Mouse (Mus musculus) heart, postnatal 0 days (tissue): ENCODE measurements around the gene Tekt3. TPM values are rescaled to one million over a fixed set of nuclear protein-coding genes. Genes with fewer than 3 reads are reported as not detected.
A peak's percentile ranks its signal among the peaks of the same experiment; 100 is the strongest.

Experiments
- ATAC-seq: fragments of 200-750 bp; cut with Nextera tagmentation; 2 replicates; pipeline ENCODE4 v1.8.0; 2017; ENCODE audit warnings: low read depth, moderate number of reproducible peaks, moderate library complexity; ENCODE audit not compliant: insufficient read depth
- DNase-seq: peaks from one replicate; pipeline ENCODE4 v3.0.0-alpha.2; 2016; ENCODE audit warnings: low spot score
- H3K27ac ChIP-seq: fragments of 300-500 bp; sonication (generic); 2 replicates; pipeline ENCODE4 v1.5.1; 2014; ENCODE audit warnings: low read depth, mild to moderate bottlenecking
- H3K27me3 ChIP-seq: fragments of 300-500 bp; sonication (generic); 2 replicates; pipeline ENCODE4 v1.6.1; 2014; ENCODE audit warnings: low read length, mixed read lengths; ENCODE audit not compliant: control insufficient read depth, insufficient read depth
- H3K36me3 ChIP-seq: fragments of 300-500 bp; sonication (generic); replicated peaks from 2 replicates; pipeline ENCODE4 v1.6.1; 2014; ENCODE audit warnings: low read length, mixed read lengths; ENCODE audit not compliant: control insufficient read depth, insufficient read depth
- H3K4me1 ChIP-seq: fragments of 300-500 bp; sonication (generic); 2 replicates; pipeline ENCODE4 v1.6.1; 2014; ENCODE audit warnings: antibody characterized with exemption; ENCODE audit not compliant: control insufficient read depth, insufficient read depth
- H3K4me2 ChIP-seq: fragments of 300-500 bp; sonication (generic); 2 replicates; pipeline ENCODE4 v1.6.1; 2014; ENCODE audit warnings: low read depth, mild to moderate bottlenecking, low read length, moderate library complexity
- H3K4me3 ChIP-seq: fragments of 300-500 bp; sonication (generic); 2 replicates; pipeline ENCODE4 v1.5.1; 2014; ENCODE audit warnings: low read depth, low read length
- H3K9ac ChIP-seq: fragments of 300-500 bp; sonication (generic); replicated peaks from 2 replicates; pipeline ENCODE4 v1.6.1; 2014; ENCODE audit warnings: low read depth, low read length, mixed read lengths
- H3K9me3 ChIP-seq: fragments of 300-500 bp; sonication (generic); replicated peaks from 2 replicates; pipeline ENCODE4 v1.6.1; 2016; ENCODE audit warnings: low read length; ENCODE audit not compliant: control insufficient read depth
- CTCF ChIP-seq: IDR thresholded peaks from 2 replicates; pipeline ENCODE4 v1.5.1; 2016; ENCODE audit warnings: antibody characterized with exemption, control low read depth, low read depth
- EP300 ChIP-seq: IDR thresholded peaks from 2 replicates; pipeline ENCODE4 v1.6.1; 2016; ENCODE audit warnings: antibody characterized with exemption, low read depth
- WGBS: fragments of 180-500 bp; shearing (Covaris S2); extraction: QIAGEN DNeasy Blood & Tissue Kit; methylation state at CpG from one replicate; pipeline ENCODE4 v1.1.7; 2014; 5-methylcytosine and 5-hydroxymethylcytosine counted together
- polyA plus RNA-seq: library from polyadenylated mRNA; unstranded; fragments of >200 nt; fragmentation: Nextera tagmentation; extraction: Ambion mirVana; gene quantifications from 2 replicates; pipeline ENCODE4 v1.2.1, GENCODE M21; 2015
- total RNA-seq: library from RNA; depleted of rRNA; stranded (reverse); fragments of >200 nt; gene quantifications from 2 replicates; pipeline ENCODE4 v1.2.3, GENCODE M21; 2014; ENCODE audit warnings: low replicate concordance

The Tekt3 gene
- total and polyA plus RNA-seq, 2 experiments from 2014 or later, result not detected

DNA sequence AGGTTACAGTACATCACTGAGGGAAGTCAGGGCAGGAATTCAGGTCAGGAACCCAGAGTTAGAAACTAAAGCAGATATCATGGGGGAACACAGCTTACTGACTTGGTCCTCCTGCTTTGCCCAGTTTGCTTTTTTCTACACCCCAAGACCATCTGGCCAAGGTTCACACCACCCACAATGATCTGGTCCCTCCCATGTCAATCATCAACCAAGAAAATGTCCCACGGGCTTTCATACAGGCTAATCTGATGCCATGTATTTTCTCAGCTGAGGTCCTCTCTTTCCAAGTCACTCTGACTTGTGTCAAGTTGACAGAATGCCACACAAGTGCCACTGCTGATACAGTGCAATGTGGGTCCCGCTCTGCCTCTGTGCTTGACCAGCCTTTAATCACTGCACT, 42.6 kb downstream of the Tekt3 start:
- no peaks in the 10 kb centered on the region for H3K4me1 ChIP-seq
- no peaks in the 10 kb centered on the region for H3K27me3 ChIP-seq
- DNase-seq (no peak), ATAC-seq (no peak)
- H3K36me3 ChIP-seq, result no peaks in the 10 kb centered on the region
- H3K4me2 ChIP-seq, result no peak overlapping the region
- 36% methylated on average over 2 of the region's 2 CpGs for WGBS
- no peak for TF ChIP-seq CTCF
- no peak for TF ChIP-seq EP300
- H3K4me3 ChIP-seq, result no peak overlapping the region
- no peaks in the 10 kb centered on the region for H3K9me3 ChIP-seq
- H3K27ac ChIP-seq, result no peak overlapping the region
- no peak overlapping the region for H3K9ac ChIP-seq

DNA sequence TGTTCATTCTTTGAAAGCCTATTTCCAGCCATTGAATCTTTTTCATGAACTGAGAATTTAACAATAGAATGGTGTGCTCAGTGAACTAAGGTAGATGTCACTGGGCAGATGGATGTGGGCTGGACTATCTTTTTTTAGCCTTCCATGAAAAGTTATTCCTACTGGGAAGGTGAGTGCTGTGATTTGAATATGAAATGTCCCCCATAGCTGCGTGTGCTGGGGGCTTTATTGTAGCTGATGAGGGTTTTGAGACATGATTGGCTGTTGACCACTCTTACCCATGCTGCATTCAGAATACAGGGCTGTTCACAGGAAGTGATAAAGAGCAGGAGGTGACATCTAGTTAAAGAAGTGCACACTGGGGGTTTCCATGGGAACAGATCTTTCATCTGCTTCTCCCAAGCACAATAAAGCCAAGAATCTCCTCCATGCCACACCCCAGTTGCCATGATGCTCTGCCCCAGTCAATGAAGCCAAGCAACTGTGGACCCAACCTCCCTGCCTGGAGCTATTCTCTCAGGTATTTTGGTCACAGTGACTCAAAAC, 47.8 kb downstream of the Tekt3 start:
- WGBS, result 53% methylated on average over 1 of the region's 1 CpGs
- DNase-seq, result no peak
- no peaks in the 10 kb centered on the region for H3K27me3 ChIP-seq
- ATAC-seq, result no peak
- no peak overlapping the region for H3K9ac ChIP-seq
- H3K9me3 ChIP-seq, result no peaks in the 10 kb centered on the region
- no peaks in the 10 kb centered on the region for H3K36me3 ChIP-seq
- TF ChIP-seq CTCF, result no peak
- TF ChIP-seq EP300, result no peak
- no peak overlapping the region for H3K27ac ChIP-seq
- H3K4me3 ChIP-seq, result no peak overlapping the region
- peaks cover 4% of the 10 kb centered on the region; the same call in 1 of the 2 replicates for H3K4me1 ChIP-seq
- H3K4me2 ChIP-seq, result no peak overlapping the region

DNA sequence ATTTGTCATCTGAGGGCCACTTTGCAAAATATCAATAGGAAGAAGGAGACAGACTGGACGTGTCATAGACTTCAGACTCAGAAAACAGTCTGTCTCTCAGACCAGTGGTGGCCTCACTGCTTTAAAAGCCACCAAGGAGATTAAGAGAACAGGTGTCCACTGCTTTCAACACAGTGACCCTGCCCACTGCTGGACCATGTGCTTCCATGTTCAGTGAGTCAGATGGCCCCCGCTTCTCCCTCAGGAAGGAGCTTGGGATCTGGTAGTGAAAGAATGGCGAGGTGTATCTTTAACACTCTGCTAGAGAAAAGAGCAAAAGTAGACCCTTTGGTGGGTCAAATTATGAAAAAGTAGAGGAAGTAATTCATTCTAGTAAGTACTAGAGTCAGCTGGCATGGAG, 48.9 kb downstream of the Tekt3 start:
- no peak overlapping the region for H3K4me3 ChIP-seq
- no peaks in the 10 kb centered on the region for H3K36me3 ChIP-seq
- H3K4me1 ChIP-seq, result peaks cover 13% of the 10 kb centered on the region
- ATAC-seq (no peak), DNase-seq (no peak)
- H3K27ac ChIP-seq, result no peak overlapping the region
- no peak for TF ChIP-seq EP300
- TF ChIP-seq CTCF, result no peak
- WGBS, result 88% methylated on average over 3 of the region's 3 CpGs
- H3K4me2 ChIP-seq, result no peak overlapping the region
- no peaks in the 10 kb centered on the region for H3K27me3 ChIP-seq
- H3K9ac ChIP-seq, result no peak overlapping the region
- H3K9me3 ChIP-seq, result no peaks in the 10 kb centered on the region

DNA sequence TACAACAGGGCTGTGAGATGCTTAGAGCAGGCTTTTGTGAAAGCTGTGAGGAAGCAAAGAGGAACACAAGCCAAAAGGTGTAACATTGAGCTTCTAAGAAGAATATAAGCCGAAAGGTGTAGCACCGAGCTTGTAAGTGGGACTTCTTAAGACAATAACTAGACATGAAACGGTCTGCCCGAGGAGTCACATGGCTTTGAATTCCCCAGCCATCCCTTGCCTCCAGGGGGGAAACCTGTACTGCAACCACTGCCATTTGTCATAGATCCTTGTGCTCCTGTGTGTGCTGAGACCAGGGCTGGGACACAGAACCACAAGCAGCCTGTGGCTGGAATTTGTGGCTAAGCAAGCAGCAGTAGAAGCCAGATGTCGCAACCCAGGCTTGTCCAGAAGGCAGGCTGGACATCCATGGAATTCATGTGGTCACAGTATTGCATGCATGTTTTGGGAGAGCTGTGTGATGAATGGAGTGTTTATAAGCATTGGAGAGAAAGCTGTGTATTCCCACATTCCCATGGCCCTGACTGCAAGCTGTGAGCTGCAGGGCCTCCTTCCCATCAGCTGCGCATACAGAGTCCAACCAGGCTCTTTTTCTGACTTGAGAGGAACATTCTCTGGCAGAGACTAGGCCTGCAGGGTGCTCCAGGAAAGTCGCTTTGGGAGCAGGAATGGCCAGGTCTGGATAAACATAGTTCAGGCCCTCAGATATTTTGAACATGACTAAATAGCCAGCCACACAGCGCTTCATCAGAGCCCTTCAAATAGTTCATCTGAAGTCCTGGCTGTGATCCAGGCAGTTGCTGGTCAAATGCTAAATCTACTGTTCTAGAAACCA, 53.6 kb downstream of the Tekt3 start:
- DNase-seq, result peak; percentile 63
- Histone ChIP-seq H3K4me3 (no peak overlapping the region), H3K36me3 (no peaks in the 10 kb centered on the region), H3K9me3 (no peaks in the 10 kb centered on the region), H3K9ac (0 out of 2 replicates have a peak overlapping the region, but pooled peaks have one; percentile 6), H3K27me3 (no peaks in the 10 kb centered on the region), H3K27ac (peak overlapping the region; percentile 79), H3K4me1 (peaks cover 31% of the 10 kb centered on the region), H3K4me2 (no peak overlapping the region)
- ATAC-seq, result peak; percentile 76
- TF ChIP-seq CTCF, result no peak
- TF ChIP-seq EP300, result no peak
- 54% methylated on average over 8 of the region's 8 CpGs for WGBS

DNA sequence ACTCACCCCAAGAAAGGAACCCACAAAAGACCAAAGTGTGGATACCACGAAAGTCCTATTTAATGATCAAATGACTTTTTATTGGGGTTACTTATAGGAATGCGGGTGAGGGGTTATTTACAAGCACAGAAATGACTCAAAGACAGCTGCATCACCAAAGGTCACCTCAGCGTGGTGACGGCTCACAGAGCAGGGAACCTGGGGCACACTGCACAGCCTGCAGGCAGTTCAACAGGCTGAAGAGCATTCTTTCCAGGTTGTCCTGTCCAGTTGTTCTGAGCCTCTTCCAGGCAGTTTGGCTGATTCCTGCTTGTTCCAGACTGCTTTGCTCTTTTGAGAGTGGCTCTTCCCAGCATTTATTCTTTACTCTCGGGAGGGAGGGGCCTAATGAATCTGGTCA, 55.2 kb downstream of the Tekt3 start:
- H3K27me3 ChIP-seq, result no peaks in the 10 kb centered on the region
- H3K4me2 ChIP-seq, result no peak overlapping the region
- no peak overlapping the region for H3K4me3 ChIP-seq
- TF ChIP-seq CTCF (no peak), EP300 (no peak)
- no peaks in the 10 kb centered on the region for H3K36me3 ChIP-seq
- H3K9ac ChIP-seq, result no peak overlapping the region
- DNase-seq (no peak), ATAC-seq (no peak)
- no peaks in the 10 kb centered on the region for H3K9me3 ChIP-seq
- WGBS, result 90% methylated on average over 5 of the region's 5 CpGs
- H3K4me1 ChIP-seq, result peaks cover 35% of the 10 kb centered on the region
- H3K27ac ChIP-seq, result no peak overlapping the region
